7 mouse cellular contexts compared by ENCODE assay signal in genomic region chr19:23860151-23860820, GRCm38 (mm10).
A peak's percentile ranks its signal among the peaks of the same experiment; 100 is the strongest.
DNase-seq lines count a peak whose midpoint lies in the region; ATAC-seq and TF ChIP-seq lines count a peak whose summit lies in the region.

No protein-coding gene starts in this region.

- ATAC-seq in liver, embryonic 11.5 days (replicated peaks; ENCODE audit: low FRiP score): no peak
- ATAC-seq in hindbrain, embryonic 12.5 days (ENCODE audit: low FRiP score): peak; percentile 54; the same call in 1 of the 2 replicates

- H3K4me1 ChIP-seq in liver, adult 2 months (ENCODE audit: control insufficient read depth, insufficient read depth, low read length): no peaks in the 10 kb centered on the region
- no peaks in the 10 kb centered on the region for H3K4me1 ChIP-seq in liver, embryonic 11.5 days (replicated peaks; ENCODE audit: control insufficient read depth, insufficient read depth, low read length)
- peaks cover 9% of the 10 kb centered on the region for H3K4me1 ChIP-seq in cortical plate, adult 2 months (ENCODE audit: control insufficient read depth, insufficient read depth, low read length)
- 0 out of 2 replicates have a peak, but pooled peaks cover 2% of the 10 kb centered on the region for H3K4me1 ChIP-seq in hindbrain, embryonic 12.5 days

- H3K27me3 ChIP-seq in liver, adult 2 months (ENCODE audit: control insufficient read depth, insufficient read depth, low read length): no peaks in the 10 kb centered on the region
- H3K27me3 ChIP-seq in liver, embryonic 11.5 days (replicated peaks; ENCODE audit: control insufficient read depth, insufficient read depth, low read length): no peaks in the 10 kb centered on the region; the same call in 1 of the 2 replicates
- no peaks in the 10 kb centered on the region for H3K27me3 ChIP-seq in hindbrain, embryonic 12.5 days

- no peak overlapping the region for H3K27ac ChIP-seq in liver, adult 2 months (replicated peaks; ENCODE audit: insufficient read depth, low read depth, low read length)
- H3K27ac ChIP-seq in liver, embryonic 11.5 days (ENCODE audit: low read depth, low read length): no peak overlapping the region
- no peak overlapping the region for H3K27ac ChIP-seq in cortical plate, adult 2 months (ENCODE audit: insufficient read depth, low read length)
- no peak overlapping the region for H3K27ac ChIP-seq in hindbrain, embryonic 12.5 days

- H3K79me2 ChIP-seq in liver, adult 2 months (ENCODE audit: control insufficient read depth, insufficient read depth, low read length): no peaks in the 10 kb centered on the region

- H3K36me3 ChIP-seq in liver, adult 2 months (ENCODE audit: control insufficient read depth, insufficient read depth, low read length): no peaks in the 10 kb centered on the region
- no peaks in the 10 kb centered on the region for H3K36me3 ChIP-seq in liver, embryonic 11.5 days (ENCODE audit: control insufficient read depth, insufficient read depth, low read length)
- no peaks in the 10 kb centered on the region for H3K36me3 ChIP-seq in hindbrain, embryonic 12.5 days

- H3K9ac ChIP-seq in liver, adult 2 months (ENCODE audit: low read depth, low read length): no peak overlapping the region
- H3K9ac ChIP-seq in liver, embryonic 11.5 days (ENCODE audit: low read depth, low read length): no peak overlapping the region
- H3K9ac ChIP-seq in hindbrain, embryonic 12.5 days: no peak overlapping the region

- DNase-seq in liver, adult 2 months (ENCODE audit: extremely low read depth, low read depth, low spot score): peak; percentile 28
- DNase-seq in liver, embryonic 11.5 days (ENCODE audit: low spot score): no peak
- peak; percentile 63 for DNase-seq in ZHBTc4 (ENCODE audit: low read depth, low spot score)
- DNase-seq in lung, postnatal 25 days (ENCODE audit: low spot score): peak; percentile 34
- peak; percentile 39 for DNase-seq in thymus, postnatal 4 days

- WGBS in liver, adult 2 months: 26% methylated on average over 13 of the region's 13 CpGs
- WGBS in liver, embryonic 11.5 days: 30% methylated on average over 13 of the region's 13 CpGs
- 30% methylated on average over 13 of the region's 13 CpGs for WGBS in hindbrain, embryonic 12.5 days

- TF ChIP-seq CTCF in liver, adult 2 months (IDR thresholded peaks at IDR 0.05; ENCODE audit: low read depth, low read length): peak; percentile 55; the same call in 1 of the 2 replicates
- TF ChIP-seq CTCF in cortical plate, adult 2 months (IDR thresholded peaks at IDR 0.05; ENCODE audit: extremely low read depth, insufficient read depth, low read length): peak; percentile 76

- no peak for TF ChIP-seq POLR2A in liver, adult 2 months (IDR thresholded peaks at IDR 0.05; ENCODE audit: extremely low read depth, insufficient read depth, low read length)
- no peak for TF ChIP-seq POLR2A in cortical plate, adult 2 months (IDR thresholded peaks at IDR 0.05; ENCODE audit: extremely low read depth, insufficient read depth, low read length)

- H3K9me3 ChIP-seq in liver, embryonic 11.5 days (ENCODE audit: control insufficient read depth, low read length): peaks cover 3% of the 10 kb centered on the region; the same call in 1 of the 2 replicates
- H3K9me3 ChIP-seq in hindbrain, embryonic 12.5 days (replicated peaks): peaks cover 4% of the 10 kb centered on the region; the same call in 1 of the 2 replicates

- no peak overlapping the region for H3K4me2 ChIP-seq in liver, embryonic 11.5 days
- H3K4me2 ChIP-seq in hindbrain, embryonic 12.5 days (replicated peaks): no peak overlapping the region

- H3K4me3 ChIP-seq in liver, adult 2 months (ENCODE audit: insufficient read depth, low read depth, low read length): no peak overlapping the region
- no peak overlapping the region for H3K4me3 ChIP-seq in liver, embryonic 11.5 days (ENCODE audit: low read depth, low read length)
- H3K4me3 ChIP-seq in cortical plate, adult 2 months (ENCODE audit: insufficient read depth, low read length): no peak overlapping the region
- no peak overlapping the region for H3K4me3 ChIP-seq in hindbrain, embryonic 12.5 days
